Mouse (Mus musculus) layer of hippocampus, adult 18-20 months (tissue): ENCODE data around the gene Olfr111. TPM values are rescaled to one million over a fixed set of nuclear protein-coding genes. Genes with fewer than 3 reads are reported as not detected.
A peak's percentile ranks its signal among the peaks of the same experiment; 100 is the strongest.
"Not testable (repeated sequence)": the region's sequence is repeated elsewhere in the genome, so short reads cannot be mapped to it uniquely, and the experiment has no call there.

Experiments used
- DNase-seq, 2 experiments: peaks; one replicate each; pipeline ENCODE4 v3.0.0; 2022; ENCODE audit warnings: low spot score in 2 of 2
- long read RNA-seq: library from polyadenylated mRNA; stranded (forward); transcript quantifications from one replicate; pipeline ENCODE4 v2.0.0, GENCODE M21; 2021
- total RNA-seq, 2 experiments: library from RNA; stranded (reverse); gene quantifications; 2 replicates each; pipeline ENCODE4 v1.2.3; 2021

Olfr111 gene
- not detected for total RNA-seq
- long read RNA-seq, result 0 reads

GRCm38 (mm10) chr17:37507730-37508129 lies at the start of gene Olfr111:
TSS of gene Olfr111 (plus strand) at chr17:37508030.
- no peak for DNase-seq

- DNase-seq, result no peak
Observed at GRCm38 (mm10) chr17:37458616-37459015, 49.2 kb upstream of the Olfr111 start, which contains the start of gene Olfr109. TSS of gene Olfr109 (plus strand) at chr17:37458916.

- no peak for DNase-seq
Observed at GRCm38 (mm10) chr17:37483452-37483851, 24.4 kb upstream of the Olfr111 start, which contains the start of gene H2-M2. TSS of gene H2-M2 (minus strand) at chr17:37483552.

GRCm38 (mm10) chr17:37491930-37492518 lies 15.8 kb upstream of the Olfr111 start, which contains the start of gene Olfr110:
TSS of gene Olfr110 (plus strand) at chr17:37492468.
- peak in 1 of 2 experiments; percentile 0 for DNase-seq

GRCm38 (mm10) chr17:37524612-37525011 lies 16.8 kb downstream of the Olfr111 start:
- not testable (repeated sequence) for DNase-seq

GRCm38 (mm10) chr17:37525427-37525826 lies 17.6 kb downstream of the Olfr111 start:
- DNase-seq, result not testable (repeated sequence)

GRCm38 (mm10) chr17:37535173-37535572 lies 27.3 kb downstream of the Olfr111 start:
- no peak for DNase-seq

GRCm38 (mm10) chr17:37538416-37538815 lies 30.6 kb downstream of the Olfr111 start:
- not testable (repeated sequence) for DNase-seq

GRCm38 (mm10) chr17:37541454-37542119 lies 33.8 kb downstream of the Olfr111 start:
- DNase-seq, result no peak

- DNase-seq, result no peak
Observed at GRCm38 (mm10) chr17:37543800-37544435, 36.1 kb downstream of the Olfr111 start.

- DNase-seq, result no peak
Observed at GRCm38 (mm10) chr17:37558913-37559615, 51.2 kb downstream of the Olfr111 start.

- DNase-seq, result no peak
Observed at GRCm38 (mm10) chr17:37569351-37569750, 61.5 kb downstream of the Olfr111 start, which contains the start of gene Olfr112. TSS of gene Olfr112 (minus strand) at chr17:37569451.

- no peak for DNase-seq
Observed at GRCm38 (mm10) chr17:37577563-37577962, 69.7 kb downstream of the Olfr111 start, which contains the start of gene Olfr113. TSS of gene Olfr113 (minus strand) at chr17:37577663.

Other genes with a start within 250 kb of the Olfr111 start
- gene Olfr98, start 244.3 kb upstream of the Olfr111 start, total RNA-seq, result not detected
- 1 to 10 TPM; 2.6 to 2.8 TPM for gene H2-M3, start 237.8 kb upstream of the Olfr111 start, total RNA-seq
- not detected for gene Olfr99, start 224.6 kb upstream of the Olfr111 start, total RNA-seq
- gene Olfr101, start 203.7 kb upstream of the Olfr111 start, total RNA-seq, result not detected
- gene Olfr102, start 191.0 kb upstream of the Olfr111 start, total RNA-seq, result not detected
- not detected for gene Olfr103, start 168.3 kb upstream of the Olfr111 start, total RNA-seq
- gene Olfr104-ps, start 148.4 kb upstream of the Olfr111 start, total RNA-seq, result not detected
- not detected for gene Olfr105-ps, start 129.0 kb upstream of the Olfr111 start, total RNA-seq
- not detected for gene Olfr106-ps, start 117.6 kb upstream of the Olfr111 start, total RNA-seq
- not detected for gene Olfr107, start 108.8 kb upstream of the Olfr111 start, total RNA-seq
- not detected for gene Olfr108, start 62.5 kb upstream of the Olfr111 start, total RNA-seq
- not detected for gene Olfr109, start 49.1 kb upstream of the Olfr111 start, total RNA-seq
- not detected for gene H2-M2, start 24.5 kb upstream of the Olfr111 start, total RNA-seq
- not detected for gene Olfr110, start 15.6 kb upstream of the Olfr111 start, total RNA-seq
- gene Olfr112, start 61.4 kb downstream of the Olfr111 start, total RNA-seq, result not detected
- gene Olfr113, start 69.6 kb downstream of the Olfr111 start, total RNA-seq, result not detected
- not detected for gene Olfr114, start 84.7 kb downstream of the Olfr111 start, total RNA-seq
- gene Olfr115, start 119.1 kb downstream of the Olfr111 start, total RNA-seq, result not detected
- gene Olfr116, start 119.2 kb downstream of the Olfr111 start, total RNA-seq, result not detected
- not detected for gene Olfr117, start 155.8 kb downstream of the Olfr111 start, total RNA-seq
- gene Olfr118, start 159.0 kb downstream of the Olfr111 start, total RNA-seq, result not detected
- not detected for gene Olfr119, start 188.5 kb downstream of the Olfr111 start, total RNA-seq
- not detected for gene Olfr120, start 213.8 kb downstream of the Olfr111 start, total RNA-seq
- gene Olfr121, start 240.8 kb downstream of the Olfr111 start, total RNA-seq, result not detected